Mouse (Mus musculus) gastrocnemius, adult 18-20 months (tissue): ENCODE results near the gene 1700092M07Rik. TPM values are rescaled to one million over a fixed set of nuclear protein-coding genes. Genes with fewer than 3 reads are reported as not detected.

ENCODE experiments used
- DNase-seq: peaks from one replicate; pipeline ENCODE4 v3.0.0; 2021; ENCODE audit warnings: low spot score
- total RNA-seq, 2 experiments: library from RNA; stranded (reverse); gene quantifications; 2 replicates each; pipeline ENCODE4 v1.2.3; 2021

1700092M07Rik gene
- total RNA-seq, 2 experiments from 2014 or later = 1.0 TPM; not detected in 1

GRCm38 (mm10) chr19:8739646-8740045 is 872 bp upstream of the 1700092M07Rik start:
- no peak for DNase-seq

GRCm38 (mm10) chr19:8741243-8741869 is 838 bp downstream of the 1700092M07Rik start, which contains the start of gene Stx5a:
Gene Stx5a, plus strand, starts transcription at chr19:8741413.
- peak; percentile 95 for DNase-seq

DNA sequence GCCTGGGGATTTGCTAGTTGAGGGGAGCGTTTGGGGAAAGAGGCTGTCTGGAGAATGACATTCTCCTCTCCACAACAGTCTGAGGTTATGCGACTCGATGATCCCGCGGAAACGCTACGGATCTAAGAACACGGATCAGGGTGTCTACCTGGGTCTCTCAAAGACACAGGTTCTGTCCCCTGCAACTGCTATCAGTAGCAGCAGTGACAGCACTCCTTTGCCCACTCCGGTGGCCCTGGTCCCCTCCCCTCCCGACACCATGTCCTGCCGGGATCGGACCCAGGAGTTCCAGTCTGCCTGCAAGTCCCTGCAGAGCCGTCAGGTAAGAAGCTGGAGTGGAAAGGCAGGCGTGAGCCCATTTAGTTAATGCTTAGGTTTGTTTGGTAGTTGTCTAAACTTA is 1.7 kb downstream of the 1700092M07Rik start:
- DNase-seq = no peak

GRCm38 (mm10) chr19:8745382-8745781 is 4.9 kb downstream of the 1700092M07Rik start:
- no peak for DNase-seq

DNA sequence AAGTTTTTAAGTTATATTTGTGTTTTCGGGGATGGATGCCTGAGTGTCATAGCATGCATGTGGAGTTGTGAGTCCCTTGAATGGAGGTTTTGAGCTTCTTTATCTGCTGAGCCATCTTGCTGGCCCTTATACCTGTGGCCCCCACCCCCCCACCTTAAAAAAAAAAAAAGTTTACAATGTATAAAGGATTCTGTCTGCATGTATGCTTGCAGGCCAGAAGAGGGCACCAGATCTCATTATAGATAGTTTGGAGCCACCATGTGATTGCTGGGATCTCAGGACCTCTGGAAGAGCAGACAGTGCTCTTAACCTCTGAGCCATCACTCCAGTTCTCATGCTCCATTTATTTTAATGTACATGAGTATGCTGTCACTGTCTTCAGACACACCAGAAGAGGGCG is 6.8 kb downstream of the 1700092M07Rik start:
- no peak for DNase-seq

- DNase-seq = no peak
Observed at GRCm38 (mm10) chr19:8755652-8756051, 15.1 kb downstream of the 1700092M07Rik start.

DNA sequence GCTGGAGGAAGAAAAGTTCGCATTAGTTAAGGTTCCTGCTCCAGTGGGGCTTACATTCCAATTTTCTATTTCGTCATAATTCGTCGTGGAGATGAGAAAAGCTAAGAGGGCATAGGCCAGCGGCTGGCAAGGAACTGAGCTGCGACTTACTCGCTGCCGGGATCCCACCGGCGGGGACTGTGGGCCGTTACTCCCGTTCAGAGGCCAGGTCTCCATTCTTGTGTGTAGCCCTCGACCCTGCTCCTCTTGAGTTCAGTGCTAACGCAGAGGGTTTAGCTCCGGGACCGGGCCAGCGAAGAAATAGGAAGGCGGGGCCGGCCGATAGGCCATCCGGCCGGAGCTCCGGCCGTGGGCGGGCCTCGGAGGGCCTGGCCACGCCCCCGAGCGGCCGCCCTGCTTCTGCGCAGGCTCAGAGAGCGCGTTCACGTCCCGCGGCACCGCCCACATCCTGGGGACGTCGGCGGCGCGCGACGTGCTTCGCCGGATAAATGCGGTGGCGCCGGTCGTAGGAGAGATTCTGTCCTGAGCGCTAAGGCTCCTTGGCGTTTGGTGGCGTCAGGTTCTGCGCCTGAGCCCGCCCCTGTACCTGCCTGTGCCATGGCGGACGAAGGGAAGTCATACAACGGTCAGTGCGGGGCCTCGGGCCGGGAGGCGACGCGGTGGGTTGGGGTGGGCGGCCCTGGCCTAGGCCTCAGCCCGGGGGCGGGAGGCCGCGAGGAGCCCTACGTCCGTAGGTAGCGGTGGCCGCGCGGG is 16.3 kb downstream of the 1700092M07Rik start, which contains the start of gene Nxf1:
TSS of gene Nxf1 (plus strand) at position 439 of the 753 bp plus-strand sequence.
- peak; percentile 91 for DNase-seq

- DNase-seq = no peak
Observed at GRCm38 (mm10) chr19:8757471-8757998, 17.0 kb downstream of the 1700092M07Rik start.

- no peak for DNase-seq
Observed at GRCm38 (mm10) chr19:8758899-8759298, 18.4 kb downstream of the 1700092M07Rik start.

- no peak for DNase-seq
Observed at GRCm38 (mm10) chr19:8760757-8761156, 20.2 kb downstream of the 1700092M07Rik start.

DNA sequence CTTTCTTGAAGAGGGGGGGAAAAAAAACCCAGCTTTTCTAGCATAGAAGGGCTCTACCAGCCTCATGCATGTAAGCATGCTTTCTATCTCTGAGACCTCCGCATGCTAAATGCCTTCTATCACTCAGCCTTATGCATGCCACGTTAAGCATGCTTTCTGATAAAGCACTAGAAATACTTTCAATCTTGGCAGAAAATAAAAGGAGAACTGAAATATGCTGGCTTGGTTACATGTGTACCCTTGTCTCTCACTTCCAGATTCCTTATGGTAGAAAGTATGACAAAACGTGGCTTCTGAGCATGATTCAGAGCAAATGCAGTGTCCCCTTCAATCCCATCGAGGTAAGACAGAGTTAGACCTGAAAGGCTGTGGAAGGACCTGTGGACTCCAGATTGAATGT is 22.8 kb downstream of the 1700092M07Rik start:
- no peak for DNase-seq

GRCm38 (mm10) chr19:8765562-8765961 is 25.0 kb downstream of the 1700092M07Rik start:
- DNase-seq = no peak

DNA sequence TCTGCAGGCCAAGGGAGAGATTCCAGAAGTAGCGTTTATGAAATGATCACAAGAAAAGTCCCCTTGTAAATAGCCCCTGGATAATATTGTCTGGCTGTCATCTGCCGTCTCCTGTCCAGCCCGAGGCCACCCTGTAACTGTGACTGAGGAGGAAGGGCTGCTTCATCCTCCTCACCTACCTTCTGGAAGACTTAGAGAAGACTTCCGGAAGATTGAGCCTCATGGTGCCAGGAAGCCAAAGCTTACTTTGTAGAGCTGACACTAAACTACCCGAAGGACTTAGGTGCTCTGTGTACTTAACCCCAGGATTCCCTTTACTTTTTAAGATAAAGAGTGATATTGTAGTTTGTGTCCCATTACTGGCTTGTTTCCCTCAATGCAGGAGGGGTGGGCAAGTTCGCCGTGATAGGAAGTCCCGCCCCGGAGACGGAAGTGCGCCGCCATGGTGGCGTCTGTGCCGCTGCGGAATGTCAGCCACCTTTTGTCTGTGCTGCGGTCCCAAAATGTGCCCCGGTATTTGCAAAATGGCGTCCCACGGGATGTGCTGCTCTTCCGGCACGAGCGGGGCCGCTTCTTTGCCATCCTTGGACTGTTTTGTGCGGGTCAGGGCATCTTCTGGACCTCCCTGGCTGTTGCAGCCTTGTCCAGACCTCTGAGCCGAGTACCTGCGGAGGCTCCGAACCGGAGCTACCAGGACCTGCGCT is 30.2 kb downstream of the 1700092M07Rik start, which contains the start of gene Tmem223:
TSS of gene Tmem223 (plus strand) at position 430 of the 704 bp plus-strand sequence.
- peak; percentile 77 for DNase-seq

DNA sequence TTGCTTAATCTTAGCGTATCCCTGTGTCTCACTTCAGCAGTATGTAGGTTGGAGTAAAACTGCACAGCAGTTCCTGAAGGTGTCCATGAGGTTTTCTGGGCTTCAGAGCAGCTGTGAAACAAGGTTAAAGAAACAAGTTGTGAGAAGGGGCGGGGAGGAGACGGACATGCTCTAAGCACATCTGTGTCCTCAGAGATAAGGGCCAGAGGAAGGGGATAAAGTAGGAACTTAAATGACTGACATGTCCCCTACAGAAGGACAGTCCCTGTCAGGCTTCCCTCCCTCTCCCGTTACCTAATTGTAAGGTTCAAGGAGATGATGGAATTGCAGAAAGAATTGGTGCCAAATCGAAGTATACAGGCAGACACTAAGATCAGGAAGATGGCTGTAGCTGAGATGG is 32.5 kb downstream of the 1700092M07Rik start:
- no peak for DNase-seq

DNA sequence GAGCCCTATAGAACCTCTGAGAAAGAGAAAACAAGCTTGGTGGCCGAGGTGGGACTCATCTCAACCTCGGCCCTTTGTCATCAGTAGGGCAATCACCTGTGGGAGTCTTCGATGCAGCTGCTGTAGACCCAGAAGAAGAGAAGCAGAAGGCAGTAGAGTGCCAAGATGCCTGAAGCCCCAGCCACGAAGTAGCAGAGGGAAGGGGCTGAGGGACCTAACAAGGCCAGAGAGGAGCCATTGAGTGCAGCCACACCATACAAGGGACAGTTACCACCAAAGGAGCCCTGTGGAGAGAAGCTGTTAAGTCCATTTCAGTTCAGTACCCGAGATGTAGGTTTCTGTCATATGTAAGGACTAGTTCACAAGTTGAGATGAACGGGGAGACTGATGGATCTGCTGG is 32.9 kb downstream of the 1700092M07Rik start:
- DNase-seq = no peak

DNA sequence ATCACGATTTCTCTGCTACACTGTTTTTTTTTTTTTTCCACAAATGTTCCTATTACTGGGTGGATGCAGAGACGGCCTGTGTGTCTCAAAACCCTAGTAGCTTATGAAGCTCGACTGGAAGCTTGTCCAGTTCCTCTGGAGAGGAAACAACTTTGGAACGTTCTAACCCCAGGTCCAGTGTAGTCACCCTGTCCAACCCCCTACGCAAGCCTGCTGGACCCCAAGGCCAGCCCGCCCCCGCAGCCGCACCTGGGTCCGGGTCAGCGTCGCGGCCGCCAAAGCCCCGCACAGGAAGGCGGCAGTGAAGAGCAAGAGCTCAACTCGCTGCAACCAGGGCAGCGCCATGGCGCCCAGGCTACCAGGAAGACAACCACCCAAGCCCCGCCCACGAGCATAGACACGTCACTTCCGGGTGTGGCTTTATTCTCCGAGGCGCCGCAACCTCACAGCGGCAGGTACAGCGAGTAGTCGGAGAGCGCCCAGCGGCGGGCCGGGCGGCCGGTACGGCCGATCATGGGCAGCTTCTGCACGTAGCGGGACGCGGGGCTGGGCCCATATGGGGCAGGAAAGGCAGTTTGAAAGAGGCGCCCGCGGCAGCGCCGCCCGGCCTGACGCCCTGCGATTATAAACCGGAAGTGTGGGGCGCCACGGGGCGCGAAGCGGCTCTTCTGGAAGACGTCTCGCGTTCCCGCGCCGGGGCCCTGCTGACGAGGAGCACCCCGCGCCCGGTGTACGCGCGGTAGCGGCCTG is 33.7 kb downstream of the 1700092M07Rik start, which contains the start of gene Tmem179b:
TSS of gene Tmem179b (minus strand) at position 382 of the 750 bp plus-strand sequence.
- peak; percentile 96 for DNase-seq

DNA sequence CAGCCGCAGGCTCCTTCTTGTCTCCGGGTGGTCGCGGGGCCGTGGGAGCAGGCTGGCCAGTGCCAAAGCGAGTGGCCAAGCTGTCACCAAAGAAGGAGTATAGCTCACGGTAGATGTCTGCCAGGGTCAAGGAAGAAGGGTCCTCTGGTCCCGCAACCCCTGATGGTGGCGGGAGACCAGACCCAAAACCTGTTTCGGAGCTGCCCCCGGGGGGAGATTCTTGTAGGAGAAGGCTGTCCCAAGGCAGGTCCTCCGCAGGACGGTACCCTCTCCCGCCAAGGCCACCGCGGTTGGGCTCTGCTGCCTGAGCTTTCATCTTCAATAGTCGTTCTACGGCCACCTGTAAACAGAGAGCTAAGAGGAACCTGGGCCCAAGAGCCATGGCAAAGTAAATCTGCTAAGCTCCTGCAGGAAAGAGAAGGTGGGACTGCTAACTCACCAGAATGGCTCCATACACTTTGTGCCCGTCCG is 34.5 kb downstream of the 1700092M07Rik start:
- peak; percentile 19 for DNase-seq

GRCm38 (mm10) chr19:8786008-8786781 is 45.7 kb downstream of the 1700092M07Rik start, which contains the start of gene Taf6l:
Gene Taf6l, minus strand, starts transcription at chr19:8786417.
- peak; percentile 94 for DNase-seq

DNA sequence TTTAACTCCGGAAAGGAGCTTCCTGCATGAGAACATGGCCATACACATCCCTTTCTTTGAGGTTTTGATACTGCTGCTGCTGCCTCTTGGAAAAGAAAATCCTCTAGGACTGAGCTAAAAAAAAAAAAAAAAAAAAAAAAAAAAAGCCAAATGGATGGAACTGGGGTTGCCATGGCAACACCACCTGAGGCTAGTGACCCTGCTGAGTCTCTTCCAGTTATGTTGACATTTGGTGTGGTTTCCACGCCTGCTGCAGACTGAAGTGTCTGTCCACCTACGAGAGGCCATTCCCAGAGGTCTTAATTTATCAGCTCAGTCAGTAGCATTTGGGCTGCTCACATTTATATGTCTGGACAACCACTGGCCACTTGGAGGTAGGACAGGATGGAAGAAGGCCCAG is 48.0 kb downstream of the 1700092M07Rik start:
- DNase-seq = no peak

DNA sequence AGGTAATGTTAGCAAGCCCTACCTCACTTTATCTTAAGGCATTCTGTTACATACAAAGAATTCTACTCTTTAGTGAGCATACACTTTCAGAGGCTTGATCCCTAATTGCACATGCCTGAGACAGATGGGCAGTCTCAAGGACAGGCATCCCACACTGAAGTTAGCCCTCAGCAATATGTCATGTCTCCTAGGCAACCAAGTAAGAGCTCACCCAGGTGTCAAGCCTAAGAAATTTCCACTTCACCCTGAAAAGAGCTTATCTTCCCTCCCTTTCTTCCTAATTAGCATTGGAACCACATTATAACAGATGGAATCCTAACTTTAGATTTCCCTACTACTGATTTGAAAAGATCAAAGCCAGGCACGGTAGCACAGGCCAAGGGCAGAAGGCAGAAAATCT is 48.7 kb downstream of the 1700092M07Rik start:
- no peak for DNase-seq
